Mouse (Mus musculus) testis, adult 10 weeks (tissue): ENCODE data around the gene Ajuba. TPM values are rescaled to one million over a fixed set of nuclear protein-coding genes. Genes with fewer than 3 reads are reported as not detected.

Experiments
- polyA plus RNA-seq: library from polyadenylated mRNA; stranded (reverse); fragments of 350-450 nt; fragmentation: Illumina TruSeq; extraction: RNeasy Lipid Tissue Mini Kit (QIAGEN cat#74804); gene quantifications from one replicate; pipeline ENCODE4 v1.2.3, GENCODE M21; 2014; ENCODE audit warnings: low read depth, low replicate concordance

The Ajuba gene
- 6.1 TPM for polyA plus RNA-seq

GRCm38 (mm10) chr14:54577089-54577982 is at the start of gene Ajuba:
Ajuba (minus strand) TSS chr14:54577558.

GRCm38 (mm10) chr14:54621133-54621532 is 43.8 kb upstream of the Ajuba start, which contains the start of gene Psmb11:
Psmb11 (plus strand) TSS chr14:54621433.

DNA sequence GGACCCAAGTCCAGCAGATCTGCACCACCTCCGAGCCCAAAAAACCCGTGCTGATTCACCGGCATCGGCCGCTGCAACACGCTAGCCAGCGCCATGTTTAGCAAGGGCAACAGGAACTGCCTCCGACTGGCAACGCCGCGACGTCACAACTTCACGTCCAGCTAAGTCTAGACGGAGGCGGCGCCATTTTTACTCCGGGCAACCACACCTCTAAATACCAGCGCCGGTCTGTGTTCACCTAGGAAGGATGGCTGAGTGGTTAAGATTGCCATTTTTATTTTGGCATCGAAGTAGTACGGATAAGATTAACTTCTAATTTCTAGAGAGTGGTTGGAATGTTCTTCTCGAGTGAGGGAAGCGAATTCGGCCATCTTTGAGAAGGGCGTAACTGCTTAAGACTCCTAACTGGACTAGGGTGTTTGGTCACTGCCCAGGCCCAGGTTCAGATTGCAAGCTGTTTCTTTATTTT is 40.6 kb upstream of the Ajuba start, which contains the start of gene Psmb5:
Psmb5 (minus strand) TSS at position 126 of the 469 bp plus-strand sequence.

DNA sequence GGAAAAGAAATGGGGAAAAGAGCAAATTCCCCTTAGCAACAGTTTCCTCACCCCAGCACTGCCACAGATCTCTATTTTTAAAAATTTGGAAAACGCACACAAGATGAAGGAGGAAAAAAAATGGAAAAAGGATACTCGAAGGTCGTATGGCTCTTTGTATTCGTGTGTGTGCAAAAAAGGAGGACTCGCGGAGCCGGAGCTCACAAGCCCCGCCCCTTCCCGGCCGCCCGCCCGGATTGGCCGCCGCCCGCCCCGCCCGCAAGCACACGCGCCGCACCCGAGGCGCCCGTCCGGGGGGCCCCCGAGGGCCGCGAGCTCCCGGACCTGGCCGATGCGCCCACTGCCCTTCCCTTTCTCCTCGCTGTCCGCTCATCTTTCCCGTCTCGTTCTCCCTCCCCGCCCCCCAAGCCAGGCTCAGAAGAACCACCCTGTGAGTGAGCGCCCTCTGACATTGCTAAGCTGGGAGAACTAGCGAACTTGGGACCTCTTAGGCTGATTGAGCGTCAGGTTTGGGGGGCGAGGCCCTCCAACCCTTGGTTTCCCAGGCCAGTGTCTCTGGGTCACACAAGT is 28.5 kb upstream of the Ajuba start, which contains the start of gene 4931414P19Rik:
4931414P19Rik (minus strand) TSS at position 242 of the 570 bp plus-strand sequence.

GRCm38 (mm10) chr14:54553975-54554769 is 23.2 kb downstream of the Ajuba start, which contains the start of gene Haus4:
Haus4 (minus strand) TSS chr14:54554616.

Other genes starting within 250 kb of the Ajuba start
- gene Oxa1l, start 216.7 kb downstream of the Ajuba start, polyA plus RNA-seq: 3.9 TPM
- 2.4 TPM for gene Slc7a7, start 159.8 kb downstream of the Ajuba start, polyA plus RNA-seq
- gene Mrpl52, start 150.6 kb downstream of the Ajuba start, polyA plus RNA-seq: 27.3 TPM
- 10.9 TPM for gene Mmp14, start 145.9 kb downstream of the Ajuba start, polyA plus RNA-seq
- gene Lrp10, start 113.4 kb downstream of the Ajuba start, polyA plus RNA-seq: 0.66 TPM
- 0.32 TPM for gene Rem2, start 101.5 kb downstream of the Ajuba start, polyA plus RNA-seq
- 40.1 TPM for gene Prmt5, start 60.0 kb downstream of the Ajuba start, polyA plus RNA-seq
- gene Haus4, start 22.9 kb downstream of the Ajuba start, polyA plus RNA-seq: 22.2 TPM
- gene 4931414P19Rik, start 28.4 kb upstream of the Ajuba start, polyA plus RNA-seq: 0.87 TPM
- 4.2 TPM for gene Psmb5, start 40.5 kb upstream of the Ajuba start, polyA plus RNA-seq
- not detected for gene Psmb11, start 43.9 kb upstream of the Ajuba start, polyA plus RNA-seq
- not detected for gene Gm17606, start 63.4 kb upstream of the Ajuba start, polyA plus RNA-seq
- 1.3 TPM for gene Cdh24, start 63.8 kb upstream of the Ajuba start, polyA plus RNA-seq
- gene 1700123O20Rik, start 108.7 kb upstream of the Ajuba start, polyA plus RNA-seq: 10.9 TPM
- gene Acin1, start 109.4 kb upstream of the Ajuba start, polyA plus RNA-seq: 219 TPM
- gene Gm29776, start 121.3 kb upstream of the Ajuba start, polyA plus RNA-seq: not detected
- not detected for gene Cebpe, start 134.6 kb upstream of the Ajuba start, polyA plus RNA-seq
- gene Slc7a8, start 204.4 kb upstream of the Ajuba start, polyA plus RNA-seq: 8.5 TPM
- 12.4 TPM for gene Rnf212b, start 236.6 kb upstream of the Ajuba start, polyA plus RNA-seq